Mouse (Mus musculus) spleen, embryonic (tissue): ENCODE measurements around the gene Gm42688.

Experiments
- CTCF ChIA-PET: fragments of 350-600 bp; sonication (Branson Sonifier 250); formaldehyde crosslinking; loops from one replicate; lab custom pipeline; 2022; lab: Charles Lee

Gm42688 gene

DNA sequence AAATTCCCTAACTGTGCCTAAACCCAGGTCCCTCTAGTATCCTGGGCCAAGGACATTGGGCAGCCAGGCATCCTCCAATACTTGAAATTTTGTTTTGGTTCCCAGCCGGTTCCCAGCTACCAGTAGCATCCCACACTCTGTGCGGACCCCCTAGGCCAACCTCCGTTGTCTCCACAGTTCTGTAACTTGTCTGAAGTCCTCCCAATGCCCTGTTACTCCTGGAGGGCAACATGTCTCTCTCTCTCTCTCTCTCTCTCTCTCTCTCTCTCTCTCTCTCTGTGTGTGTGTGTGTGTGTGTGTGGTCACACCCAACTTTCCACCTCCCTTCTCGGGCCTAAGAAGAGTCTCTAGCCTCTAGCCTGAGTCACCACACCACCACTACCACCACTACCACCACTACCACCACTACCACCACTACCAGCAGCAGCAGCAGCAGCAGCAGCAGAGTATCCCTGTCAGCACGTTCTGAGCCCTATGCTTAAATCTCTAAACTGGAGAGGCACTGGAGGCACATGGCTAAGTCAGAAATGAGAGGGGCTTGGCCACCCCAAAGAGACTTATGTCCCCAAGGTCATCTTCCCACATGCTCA, 35.0 kb downstream of the Gm42688 start:
- CTCF ChIA-PET, result no interaction called here

DNA sequence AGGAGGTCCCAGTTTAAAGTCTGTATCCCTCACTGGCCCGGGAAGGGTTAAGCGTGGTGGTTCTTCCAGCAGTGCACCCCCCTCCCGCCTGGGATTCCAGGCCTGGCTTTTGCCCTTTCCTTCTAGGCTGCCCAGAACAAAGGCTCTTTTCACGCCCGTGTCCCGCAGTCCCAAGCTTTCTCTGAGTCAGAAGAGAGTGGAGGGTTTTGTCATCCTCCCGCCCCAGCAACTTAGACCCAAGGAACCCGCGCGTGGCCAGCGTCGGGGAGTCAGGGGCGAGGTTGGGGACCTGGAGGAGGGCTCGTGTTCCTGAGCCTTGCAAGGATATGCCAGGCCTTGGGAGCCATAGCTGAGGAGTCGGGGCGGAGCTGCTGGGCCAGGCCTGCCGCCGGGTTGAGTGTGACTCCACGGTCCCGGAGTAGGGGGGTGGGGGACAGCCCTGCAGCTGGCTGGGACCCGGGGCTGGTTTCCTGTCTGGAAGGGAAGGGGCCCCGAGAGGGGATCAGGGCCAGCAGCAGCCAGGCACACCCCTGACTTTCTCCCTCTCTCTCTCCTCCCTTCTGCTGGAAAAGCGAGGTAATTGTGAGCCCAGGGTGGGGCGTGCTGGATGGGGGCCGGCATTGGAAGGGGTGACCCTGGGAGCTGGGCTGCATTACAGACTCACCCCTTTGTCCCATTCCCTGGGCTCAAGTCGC, 35.6 kb downstream of the Gm42688 start:
- CTCF ChIA-PET, result no interaction called here

DNA sequence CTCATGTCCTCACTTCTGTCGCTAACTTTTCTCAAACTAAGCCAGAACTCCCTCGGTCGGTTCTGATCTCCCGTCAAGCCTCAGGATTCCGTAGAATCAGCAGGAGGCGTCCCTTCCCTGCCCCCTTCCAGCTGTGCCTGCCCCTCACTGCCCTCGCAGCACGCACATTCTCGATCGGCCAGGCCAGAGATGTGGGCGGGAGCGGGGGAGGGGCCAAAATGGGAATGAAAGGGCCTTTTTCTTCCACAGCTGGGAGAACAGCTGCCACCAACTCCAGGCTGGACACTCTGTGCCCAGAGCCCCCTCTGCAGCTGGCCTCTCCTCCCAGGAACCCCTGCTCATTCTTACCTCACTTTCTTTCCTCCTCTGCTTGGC, 36.1 kb downstream of the Gm42688 start:
- CTCF ChIA-PET, result no interaction called here

DNA sequence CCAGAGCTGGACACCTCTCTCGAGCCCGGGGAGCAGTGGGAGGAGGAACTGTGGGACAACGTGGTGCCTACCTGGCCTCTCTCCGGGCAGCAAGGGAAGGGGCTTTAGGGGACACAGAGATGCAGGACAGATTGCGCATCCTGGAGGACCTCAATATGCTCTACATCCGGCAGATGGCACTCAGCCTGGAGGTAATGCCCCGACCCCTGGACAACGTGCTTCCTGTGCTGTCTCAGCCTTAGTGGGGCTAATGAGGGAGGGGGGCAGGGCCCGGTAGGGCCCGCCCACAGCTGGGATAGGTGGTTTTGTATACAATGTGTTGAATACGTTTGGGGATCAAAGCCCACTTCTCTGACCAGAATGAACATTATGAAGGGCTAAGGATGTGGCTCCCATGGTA, 36.6 kb downstream of the Gm42688 start:
- CTCF ChIA-PET, result no interaction called here

DNA sequence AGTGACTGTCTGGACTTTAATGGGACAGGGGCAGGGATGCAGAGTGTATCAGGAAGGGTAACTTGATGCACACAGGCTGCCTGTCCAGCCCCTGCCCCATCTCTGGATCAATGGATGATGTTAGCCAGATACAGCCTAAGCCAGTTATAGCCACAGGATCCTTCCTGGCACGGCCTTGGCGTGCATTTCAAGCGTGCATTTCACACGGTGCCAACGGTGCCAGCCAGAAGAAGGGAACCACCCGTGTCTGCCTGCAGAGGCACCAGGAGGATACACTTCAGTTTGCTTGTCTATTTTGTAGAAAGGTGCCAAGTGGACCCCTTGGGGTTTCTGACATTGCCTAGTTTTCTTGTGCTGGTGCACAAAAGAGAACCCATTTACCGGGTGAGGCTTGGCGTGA, 38.6 kb downstream of the Gm42688 start:
- CTCF ChIA-PET, result no interaction called here

DNA sequence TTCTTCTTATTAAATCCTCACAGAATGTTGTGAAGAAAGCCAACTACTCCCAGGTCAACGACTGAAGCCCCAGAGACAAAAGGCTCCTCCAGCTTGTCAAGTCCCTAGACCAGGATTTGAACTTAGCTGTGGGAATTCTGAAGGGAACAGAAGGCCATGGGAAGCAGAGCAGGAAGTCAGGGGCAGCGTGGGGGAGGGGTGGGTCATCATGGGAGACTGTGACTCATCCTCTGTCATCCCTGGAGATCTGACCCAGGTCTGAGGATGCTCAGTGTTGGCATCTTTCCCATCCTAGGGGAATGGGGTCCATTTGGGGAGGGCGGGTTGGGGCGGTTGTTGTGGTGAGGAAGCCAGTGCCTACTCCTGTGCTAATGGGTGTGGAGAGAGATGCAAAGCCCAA, 40.2 kb downstream of the Gm42688 start:
- CTCF ChIA-PET, result no interaction called here

DNA sequence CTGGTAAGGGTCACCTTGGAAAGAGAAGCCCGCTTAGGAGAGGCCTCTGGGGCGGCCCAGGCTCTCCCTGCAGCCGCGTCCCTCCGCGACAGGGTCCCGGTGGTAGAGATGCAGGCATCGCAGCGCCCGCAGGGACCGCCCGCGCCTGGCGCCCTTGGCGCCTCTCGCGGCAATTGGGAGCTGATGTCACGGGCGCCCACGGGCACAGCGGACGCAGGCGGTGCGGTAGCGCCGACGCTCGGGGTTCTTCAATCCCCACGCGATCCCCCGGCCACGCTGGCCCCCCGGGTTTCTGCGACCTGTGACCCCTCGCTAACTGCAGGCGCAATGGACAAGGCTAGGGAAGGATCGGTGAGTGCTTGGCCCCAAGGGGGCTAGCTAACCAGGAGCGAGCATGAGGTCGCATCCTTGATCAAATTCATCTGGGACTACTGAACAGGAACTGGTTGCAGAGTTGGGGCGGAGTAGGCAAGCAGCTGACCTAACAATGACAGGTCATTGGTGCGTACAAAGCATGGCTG, 40.9 kb downstream of the Gm42688 start:
- CTCF ChIA-PET, result no interaction called here

DNA sequence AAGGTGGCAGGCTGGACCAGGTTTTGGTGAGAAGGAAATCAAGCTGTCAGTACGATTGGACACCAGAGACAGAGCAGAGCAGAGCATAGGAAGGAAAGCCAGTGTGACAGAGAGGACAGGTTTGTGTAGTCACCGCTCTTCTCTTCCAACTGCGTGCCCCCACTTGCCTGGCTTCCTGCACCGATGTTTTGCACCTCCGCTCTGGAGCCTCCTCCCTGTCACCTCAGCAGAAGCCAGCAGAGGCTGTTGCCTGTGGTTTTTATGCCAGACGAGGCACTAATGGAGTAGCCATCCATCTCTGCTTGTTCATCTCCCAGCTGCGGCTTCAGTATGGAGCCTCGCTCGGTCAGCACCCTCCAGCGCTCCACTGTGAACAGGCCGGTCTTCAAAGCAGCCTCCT, 41.5 kb downstream of the Gm42688 start:
- CTCF ChIA-PET, result no interaction called here

DNA sequence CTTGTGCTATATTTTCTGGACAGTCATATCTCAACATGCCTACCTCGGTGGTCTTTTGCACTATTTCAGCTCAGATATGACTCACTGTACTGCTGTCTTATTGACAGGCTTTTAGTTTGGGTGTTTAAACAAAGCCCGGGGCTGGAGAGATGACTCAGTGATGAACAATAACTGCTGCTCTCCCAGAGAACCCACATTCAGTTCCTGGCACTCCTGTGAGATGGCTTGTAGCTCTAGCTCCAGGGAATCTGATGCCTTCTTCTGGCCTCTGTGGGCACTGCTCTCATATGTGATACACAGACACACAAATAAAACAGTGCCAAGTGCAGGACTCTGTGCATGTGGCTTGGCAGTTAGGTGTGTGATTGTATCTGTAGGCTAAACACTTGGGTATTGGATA, 43.8 kb downstream of the Gm42688 start:
- CTCF ChIA-PET, result interaction anchor here (1.0 kb wide), 1 partner anchor 149 kb away, joined by 3 read pairs; no protein-coding TSS in a partner anchor

DNA sequence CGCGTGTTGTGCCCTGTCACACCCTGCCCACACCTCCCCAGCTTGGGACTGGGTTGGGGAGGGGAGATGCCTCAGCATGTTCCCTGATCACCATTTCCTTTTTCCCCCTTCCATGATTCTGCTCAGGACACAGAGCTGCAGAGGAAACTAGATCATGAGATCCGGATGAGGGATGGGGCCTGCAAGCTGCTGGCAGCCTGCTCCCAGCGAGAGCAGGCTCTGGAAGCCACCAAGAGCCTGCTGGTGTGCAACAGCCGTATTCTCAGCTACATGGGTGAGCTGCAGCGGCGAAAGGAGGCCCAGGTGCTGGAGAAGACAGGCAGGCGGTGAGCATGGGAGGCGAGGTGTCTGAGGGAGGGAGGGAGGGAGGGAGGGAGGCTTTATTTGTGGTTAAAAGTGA, 44.4 kb downstream of the Gm42688 start:
- CTCF ChIA-PET, result interaction anchor here (1.0 kb wide), 1 partner anchor 149 kb away, joined by 3 read pairs; no protein-coding TSS in a partner anchor

DNA sequence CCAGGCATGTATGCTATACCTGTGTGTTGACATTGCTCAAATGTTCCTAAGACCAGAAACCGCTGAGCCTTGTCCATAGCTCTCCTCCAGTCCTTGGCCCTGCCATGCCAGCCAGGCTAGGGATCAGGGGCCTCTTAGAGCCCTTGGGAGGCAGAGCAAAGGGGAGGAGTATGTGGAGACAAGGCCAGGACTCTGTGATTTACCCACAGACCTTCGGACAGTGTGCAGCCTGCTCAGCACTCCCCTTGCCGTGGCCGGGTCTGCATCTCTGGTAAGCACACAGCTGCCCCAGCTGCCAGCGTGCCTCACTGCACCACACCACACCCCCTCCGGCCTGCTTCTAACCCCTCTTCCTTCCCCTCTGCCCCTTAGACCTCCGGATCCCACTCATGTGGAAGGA, 45.9 kb downstream of the Gm42688 start:
- CTCF ChIA-PET, result no interaction called here

DNA sequence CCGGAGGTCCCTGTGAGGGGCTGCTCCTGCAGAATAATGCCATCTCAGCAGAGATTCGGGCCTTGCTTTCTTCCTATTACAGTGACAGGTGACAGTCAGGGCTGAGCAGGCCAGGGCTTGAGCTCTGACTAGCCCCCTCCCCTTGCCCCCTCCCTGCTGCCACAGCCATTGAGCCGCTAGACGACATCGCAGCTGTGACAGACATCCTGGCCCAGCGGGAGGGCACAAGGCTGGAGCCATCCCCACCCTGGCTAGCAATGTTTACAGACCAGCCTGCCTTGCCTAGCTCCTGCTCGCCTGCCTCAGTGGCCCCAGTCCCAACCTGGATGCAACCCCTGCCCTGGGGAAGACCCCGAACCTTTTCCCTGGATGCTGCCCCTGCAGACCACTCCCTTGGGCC, 50.3 kb downstream of the Gm42688 start:
- CTCF ChIA-PET, result no interaction called here

DNA sequence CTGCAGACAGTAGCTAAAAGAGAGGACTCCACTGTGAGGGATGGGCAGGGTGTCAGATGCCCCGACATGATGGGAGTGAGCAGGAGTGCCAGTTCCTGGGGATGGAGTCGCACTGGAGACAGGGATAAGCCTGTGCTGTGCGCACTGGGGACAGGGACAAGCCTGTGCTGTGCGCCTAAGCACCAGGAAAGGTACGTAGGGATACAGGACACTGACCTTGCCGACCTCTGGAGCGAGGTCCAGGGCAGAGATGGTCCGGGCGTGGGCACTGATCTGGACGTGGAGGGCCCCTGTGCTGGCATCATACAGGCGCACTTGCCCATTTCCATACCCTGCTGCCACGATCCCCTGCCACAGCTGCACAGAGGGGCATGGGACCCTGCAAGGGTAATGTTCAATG, 51.6 kb downstream of the Gm42688 start:
- CTCF ChIA-PET, result no interaction called here

DNA sequence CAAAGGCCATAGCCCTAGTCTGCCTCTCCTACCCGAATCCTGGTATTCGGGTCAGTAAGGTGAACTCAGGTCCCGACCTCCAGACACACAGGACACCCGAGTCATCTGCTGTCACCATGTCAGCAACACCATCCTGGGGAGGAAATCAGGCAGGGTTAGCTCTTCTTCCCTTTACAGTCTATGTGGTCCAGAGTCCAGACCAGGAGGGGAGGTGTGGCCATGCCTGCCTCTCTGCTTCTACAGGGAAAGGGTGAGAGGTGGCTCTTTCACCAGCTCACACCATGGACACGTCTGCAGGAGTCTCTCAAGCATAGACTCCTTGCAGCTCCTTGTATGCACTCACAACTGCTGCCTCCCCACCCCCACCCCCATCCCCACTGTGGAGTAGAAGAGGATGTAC, 52.1 kb downstream of the Gm42688 start:
- CTCF ChIA-PET, result no interaction called here

DNA sequence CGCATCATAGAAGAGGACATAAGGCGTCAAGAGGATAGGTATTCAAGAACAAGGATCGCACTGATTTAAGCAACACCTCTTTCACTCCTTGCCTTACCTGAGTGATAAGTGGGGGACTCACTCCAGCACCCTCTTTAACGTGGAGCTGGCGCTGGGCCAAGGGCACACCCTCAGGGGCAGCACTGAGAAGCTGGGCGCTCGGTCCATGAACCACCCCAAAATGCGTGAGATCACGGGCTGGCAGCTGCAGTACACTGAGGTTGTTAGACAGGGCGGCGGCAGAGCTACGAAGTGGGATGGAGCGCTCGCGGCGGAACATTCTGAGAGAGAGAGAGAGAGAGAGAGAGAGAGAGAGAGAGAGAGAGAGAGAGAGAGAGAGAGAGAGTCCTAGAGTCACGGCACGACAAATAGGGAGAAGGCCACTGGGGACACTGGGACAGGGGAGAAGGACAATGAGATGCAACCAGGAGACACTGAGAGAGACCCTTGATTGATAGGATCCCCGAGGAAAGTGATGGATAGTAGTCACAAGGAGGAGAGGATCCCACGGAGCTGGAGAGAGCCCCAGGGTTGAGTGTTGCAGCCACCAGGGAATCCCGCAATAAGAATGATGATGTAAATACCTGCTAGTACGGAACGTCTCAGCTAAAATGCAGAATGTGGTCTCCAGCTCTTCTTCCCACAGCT, 54.3 kb downstream of the Gm42688 start:
- CTCF ChIA-PET, result interaction anchor here (0.7 kb wide), 2 partner anchors 9 to 441 kb away, joined by 8 to 13 read pairs; no protein-coding TSS in a partner anchor

DNA sequence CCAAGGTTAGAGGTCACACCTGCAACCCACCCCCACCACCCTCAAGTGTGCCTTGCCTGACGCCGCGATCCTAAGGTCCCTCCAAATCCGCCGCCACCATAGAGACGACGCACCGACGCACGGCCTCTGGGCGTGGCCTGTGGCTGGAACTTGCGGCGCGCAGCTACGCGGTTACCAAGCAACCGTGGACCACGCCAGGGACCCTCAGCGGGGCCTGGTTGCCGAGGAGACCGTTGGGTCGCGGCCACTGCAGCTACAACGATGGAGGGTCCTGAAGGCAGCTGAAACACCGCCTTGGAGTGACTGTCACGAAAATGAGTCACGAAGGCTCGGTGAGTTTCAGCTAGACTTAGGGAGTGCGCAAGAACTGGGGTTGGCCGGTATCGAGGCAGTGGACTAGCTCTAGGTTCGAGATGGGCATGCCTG, 54.9 kb downstream of the Gm42688 start, which contains the start of the genes Wdr54 and 1700003E16Rik:
Wdr54 (minus strand) TSS at position 139 of the 426 bp plus-strand sequence.
1700003E16Rik (plus strand) TSS at position 146 of the 426 bp plus-strand sequence.
- CTCF ChIA-PET, result interaction anchor here (0.7 kb wide), 1 partner anchor 442 kb away, joined by 8 read pairs; no protein-coding TSS in a partner anchor

DNA sequence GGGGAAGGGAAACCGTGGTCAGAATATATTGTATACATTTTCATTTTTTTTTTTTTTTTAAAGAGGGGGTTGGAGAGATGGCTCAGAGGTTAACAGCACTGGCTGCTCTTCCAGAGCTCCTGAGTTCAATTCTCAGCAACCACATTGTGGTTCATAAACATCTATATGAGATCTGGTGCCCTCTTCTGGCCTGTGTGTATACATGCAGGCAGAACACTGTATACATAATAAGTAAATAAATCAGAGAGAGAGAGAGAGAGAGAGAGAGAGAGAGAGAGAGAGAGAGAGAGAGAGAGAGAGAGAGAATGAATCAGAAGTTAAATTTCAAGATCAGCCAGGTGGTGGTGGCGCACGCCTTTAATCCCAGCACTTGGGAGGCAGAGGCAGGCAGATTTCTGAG, 58.0 kb downstream of the Gm42688 start:
- CTCF ChIA-PET, result interaction anchor here (0.7 kb wide), 2 partner anchors 54 to 169 kb away, joined by 3 to 18 read pairs; no protein-coding TSS in a partner anchor
